9 mouse cellular contexts compared by ENCODE assay signal in genomic region chr11:100282549-100282948, GRCm38 (mm10). TPM values are rescaled to one million over a fixed set of nuclear protein-coding genes. Genes with fewer than 3 reads are reported as not detected.
DNase-seq lines count a peak whose midpoint lies in the region; ATAC-seq and TF ChIP-seq lines count a peak whose summit lies in the region.
"Had no signal": no experiment of that assay in that cellular context is flagged by ENCODE, and none has a peak within 500 bp of the region (broad histone marks: within the 10 kb centered on the region; RNA-seq: fewer than 3 reads in every experiment).

No protein-coding gene starts in this region.

- H3K4me1 ChIP-seq in G1E (ENCODE audit: insufficient read depth, low read depth, low read length), result no peaks in the 10 kb centered on the region; the same call in 1 of the 2 replicates

- H3K4me3 ChIP-seq in G1E (ENCODE audit: low read depth, low read length), result no peak overlapping the region

- DNase-seq in G1E (ENCODE audit: low spot score), result peak; percentile 33
- peak; percentile 58 to 67 for DNase-seq in adrenal gland, postnatal 4 days (ENCODE audit: low spot score in 2 of 2)
- peak; percentile 88 for DNase-seq in heart, postnatal 4 days
- DNase-seq in layer of hippocampus, postnatal 36 days, result peak; percentile 40 to 47
- peak; percentile 86 for DNase-seq in mesoderm, embryonic 11.5 days (ENCODE audit: low read depth, low spot score)
- DNase-seq in right cerebral cortex, postnatal 25 days, result peak; percentile 31
- DNase-seq in urinary bladder, postnatal 36 days (ENCODE audit: low spot score in 2 of 2), result peak; percentile 86

- ATAC-seq in G1E (ENCODE audit: extremely low read depth, insufficient number of reproducible peaks, low FRiP score, poor library complexity, severe bottlenecking), result no peak
- peak; percentile 76 for ATAC-seq in erythroid progenitor cell, adult 5-6 weeks (replicated peaks; ENCODE audit: low FRiP score, poor library complexity, severe bottlenecking)

- TF ChIP-seq CTCF in G1E (IDR thresholded peaks at IDR 0.05; ENCODE audit: low read depth, low read length), result peak; percentile 64

- no peaks in the 10 kb centered on the region for H3K9me3 ChIP-seq in G1E (replicated peaks)

- H3K27me3 ChIP-seq in G1E (ENCODE audit: insufficient read depth, low read length), result peaks cover 13% of the 10 kb centered on the region

- H3K36me3 ChIP-seq in G1E (replicated peaks), result no peaks in the 10 kb centered on the region

RNA-seq across cellular contexts. Expression of gene Krt42, which starts 12.9 kb away (rescaled TPM):
- not detected in 2 replicates for total RNA-seq in G1E (2014; fragmentation: Nextera tagmentation)
- 0.11 TPM in 1 of 2 replicates, not detected in the other for total RNA-seq in G1E (2017)
- polyA plus RNA-seq in G1E (2012), result not detected in 2 replicates
- not detected for total RNA-seq in adrenal gland, postnatal 4 days (2021)
- total RNA-seq in erythroid progenitor cell, adult 5-6 weeks (2015; ENCODE audit: low replicate concordance), result not detected in 2 replicates
- not detected in 2 replicates for total RNA-seq in erythroid progenitor cell, adult 5-6 weeks (2017; ENCODE audit: low replicate concordance)
- total RNA-seq in heart, postnatal 4 days (2021), result not detected
- total RNA-seq in layer of hippocampus, postnatal 36 days (2021), result not detected
- total RNA-seq: left cerebral cortex, adult 8-10 months had no signal

RNA-seq across cellular contexts. Expression of gene Krt17, which starts 21.7 kb away (rescaled TPM):
- total RNA-seq in G1E (2014; fragmentation: Nextera tagmentation), result not detected in 2 replicates
- not detected in 2 replicates for total RNA-seq in G1E (2017)
- 0.07 TPM in 2 replicates for polyA plus RNA-seq in G1E (2012)
- total RNA-seq in adrenal gland, postnatal 4 days (2021), result under 1 TPM; 0.25 to 0.31 TPM
- not detected in 2 replicates for total RNA-seq in erythroid progenitor cell, adult 5-6 weeks (2015; ENCODE audit: low replicate concordance)
- total RNA-seq in erythroid progenitor cell, adult 5-6 weeks (2017; ENCODE audit: low replicate concordance), result not detected in 2 replicates
- under 1 TPM in 1 of 2 experiments, not detected in 1; 0.29 TPM for total RNA-seq in heart, postnatal 4 days (2021)
- not detected for total RNA-seq in layer of hippocampus, postnatal 36 days (2021)

RNA-seq across cellular contexts. Expression of gene Krt16, which starts 33.8 kb away (rescaled TPM):
- total RNA-seq in G1E (2014; fragmentation: Nextera tagmentation) (not detected in 2 replicates), G1E (2017) (0.05 TPM in 1 of 2 replicates, not detected in the other)
- not detected in 2 replicates for polyA plus RNA-seq in G1E (2012)
- total RNA-seq in adrenal gland, postnatal 4 days (2021), result not detected
- total RNA-seq in erythroid progenitor cell, adult 5-6 weeks (2015; ENCODE audit: low replicate concordance), result not detected in 2 replicates
- not detected in 2 replicates for total RNA-seq in erythroid progenitor cell, adult 5-6 weeks (2017; ENCODE audit: low replicate concordance)
- not detected for total RNA-seq in heart, postnatal 4 days (2021)
- total RNA-seq in layer of hippocampus, postnatal 36 days (2021), result not detected
- total RNA-seq: left cerebral cortex, adult 8-10 months had no signal

RNA-seq across cellular contexts. Expression of gene Eif1, which starts 37.1 kb away (rescaled TPM):
- total RNA-seq in G1E (2014; fragmentation: Nextera tagmentation), result 916 and 1,324 TPM in 2 replicates
- total RNA-seq in G1E (2017), result 235 and 344 TPM in 2 replicates
- 514 and 548 TPM in 2 replicates for polyA plus RNA-seq in G1E (2012)
- 100 to 1,000 TPM; 886 to 904 TPM for total RNA-seq in adrenal gland, postnatal 4 days (2021)
- 1,616 and 1,886 TPM in 2 replicates for total RNA-seq in erythroid progenitor cell, adult 5-6 weeks (2015; ENCODE audit: low replicate concordance)
- 389 and 952 TPM in 2 replicates for total RNA-seq in erythroid progenitor cell, adult 5-6 weeks (2017; ENCODE audit: low replicate concordance)
- 1,000 to 10,000 TPM; 1,236 to 1,276 TPM for total RNA-seq in heart, postnatal 4 days (2021)
- 100 to 1,000 TPM; 775 to 777 TPM for total RNA-seq in layer of hippocampus, postnatal 36 days (2021)

RNA-seq across cellular contexts. Expression of gene Gast, which starts 51.7 kb away (rescaled TPM):
- total RNA-seq in G1E (2014; fragmentation: Nextera tagmentation) (not detected in 2 replicates), G1E (2017) (not detected in 2 replicates)
- polyA plus RNA-seq in G1E (2012), result not detected in 2 replicates
- total RNA-seq in adrenal gland, postnatal 4 days (2021), result not detected
- not detected in 2 replicates for total RNA-seq in erythroid progenitor cell, adult 5-6 weeks (2015; ENCODE audit: low replicate concordance)
- not detected in 2 replicates for total RNA-seq in erythroid progenitor cell, adult 5-6 weeks (2017; ENCODE audit: low replicate concordance)
- total RNA-seq in heart, postnatal 4 days (2021), result not detected
- not detected for total RNA-seq in layer of hippocampus, postnatal 36 days (2021)
- total RNA-seq: left cerebral cortex, adult 8-10 months had no signal

Comparison
In these comparisons a context has a peak if more than half of its experiments do, and no peak if none do; other contexts are left out.
1. DNase-seq: peak in every context shown above with its lines; median percentile 88 in heart, postnatal 4 days; 86 in mesoderm, embryonic 11.5 days; 86 in urinary bladder, postnatal 36 days; 62 in adrenal gland, postnatal 4 days; 44 in layer of hippocampus, postnatal 36 days; 33 in G1E; 31 in right cerebral cortex, postnatal 25 days.